Mouse (Mus musculus) heart, embryonic 11.5 days (tissue): ENCODE data around the gene Zdhhc13. TPM values are rescaled to one million over a fixed set of nuclear protein-coding genes. Genes with fewer than 3 reads are reported as not detected.

Experiments used
- ATAC-seq: fragments of 200-750 bp; cut with Nextera tagmentation; replicated peaks from 2 replicates; pipeline ENCODE4 v1.8.0; 2017; ENCODE audit warnings: moderate library complexity; ENCODE audit not compliant: insufficient number of reproducible peaks, low FRiP score, low TSS enrichment
- H3K27ac ChIP-seq: fragments of 300-500 bp; sonication (generic); 2 replicates; pipeline ENCODE4 v1.5.1; 2014; ENCODE audit warnings: mild to moderate bottlenecking, low read depth, low read length
- H3K27me3 ChIP-seq: fragments of 300-500 bp; sonication (generic); 2 replicates; pipeline ENCODE4 v1.6.1; 2014; ENCODE audit warnings: mild to moderate bottlenecking, low read length, mixed read lengths; ENCODE audit not compliant: control insufficient read depth, insufficient read depth
- H3K36me3 ChIP-seq: fragments of 300-500 bp; sonication (generic); 2 replicates; pipeline ENCODE4 v1.6.1; 2014; ENCODE audit warnings: mild to moderate bottlenecking, low read length, moderate library complexity, mixed read lengths; ENCODE audit not compliant: control insufficient read depth, insufficient read depth
- H3K4me1 ChIP-seq: fragments of 300-500 bp; sonication (generic); 2 replicates; pipeline ENCODE4 v1.6.1; 2014; ENCODE audit warnings: low read length; ENCODE audit not compliant: control insufficient read depth, insufficient read depth
- H3K4me2 ChIP-seq: fragments of 300-500 bp; sonication (generic); 2 replicates; pipeline ENCODE4 v1.6.1; 2014; ENCODE audit warnings: mild to moderate bottlenecking, moderate library complexity
- H3K4me3 ChIP-seq: fragments of 300-500 bp; sonication (generic); 2 replicates; pipeline ENCODE4 v1.5.1; 2014; ENCODE audit warnings: low read depth, low read length
- H3K9ac ChIP-seq: fragments of 300-500 bp; sonication (generic); 2 replicates; pipeline ENCODE4 v1.6.1; 2014; ENCODE audit warnings: mild to moderate bottlenecking, low read depth, low read length, moderate library complexity
- H3K9me3 ChIP-seq: fragments of 300-500 bp; sonication (generic); replicated peaks from 2 replicates; pipeline ENCODE4 v1.6.1; 2016; ENCODE audit warnings: low read length; ENCODE audit not compliant: control insufficient read depth
- WGBS: fragments of 180-500 bp; shearing (Covaris S2); extraction: QIAGEN DNeasy Blood & Tissue Kit; methylation state at CpG from one replicate; pipeline ENCODE4 v1.1.7; 2014; ENCODE audit not compliant: insufficient replicate concordance; 5-methylcytosine and 5-hydroxymethylcytosine counted together
- polyA plus RNA-seq: library from polyadenylated mRNA; unstranded; fragments of >200 nt; fragmentation: Nextera tagmentation; extraction: Ambion mirVana; gene quantifications from 2 replicates; pipeline ENCODE4 v1.2.1, GENCODE M21; 2014

Gene Zdhhc13
- polyA plus RNA-seq, 1 experiment from 2014 or later, result 36.1 TPM

- Histone ChIP-seq H3K27ac (no peak overlapping the region), H3K9me3 (no peaks in the 10 kb centered on the region), H3K4me3 (no peak overlapping the region), H3K27me3 (no peaks in the 10 kb centered on the region), H3K4me2 (no peak overlapping the region), H3K36me3 (peaks cover 64% of the 10 kb centered on the region), H3K9ac (no peak overlapping the region), H3K4me1 (no peaks in the 10 kb centered on the region)
- no peak for ATAC-seq
- 92% methylated on average over 21 of the region's 21 CpGs for WGBS
Observed at GRCm38 (mm10) chr7:48870579-48871180, 81.9 kb downstream of the Zdhhc13 start.

- H3K27ac ChIP-seq, result no peak overlapping the region
- H3K27me3 ChIP-seq, result no peaks in the 10 kb centered on the region
- no peak overlapping the region for H3K9ac ChIP-seq
- no peak overlapping the region for H3K4me3 ChIP-seq
- no peak overlapping the region for H3K4me2 ChIP-seq
- ATAC-seq, result no peak
- H3K36me3 ChIP-seq, result peaks cover 65% of the 10 kb centered on the region
- 87% methylated on average over 11 of the region's 11 CpGs for WGBS
- no peaks in the 10 kb centered on the region for H3K9me3 ChIP-seq
- H3K4me1 ChIP-seq, result no peaks in the 10 kb centered on the region
Observed at GRCm38 (mm10) chr7:48871292-48871691, 82.5 kb downstream of the Zdhhc13 start.

GRCm38 (mm10) chr7:48875096-48875495, 86.3 kb downstream of the Zdhhc13 start:
- no peak overlapping the region for H3K9ac ChIP-seq
- 90% methylated on average over 14 of the region's 14 CpGs for WGBS
- ATAC-seq, result no peak
- H3K9me3 ChIP-seq, result no peaks in the 10 kb centered on the region
- no peaks in the 10 kb centered on the region for H3K27me3 ChIP-seq
- H3K36me3 ChIP-seq, result peaks cover 49% of the 10 kb centered on the region
- H3K4me3 ChIP-seq, result no peak overlapping the region
- no peak overlapping the region for H3K4me2 ChIP-seq
- H3K27ac ChIP-seq, result no peak overlapping the region
- H3K4me1 ChIP-seq, result peaks cover 7% of the 10 kb centered on the region

GRCm38 (mm10) chr7:48876526-48876925, 87.7 kb downstream of the Zdhhc13 start:
- no peak for ATAC-seq
- no peak overlapping the region for H3K4me3 ChIP-seq
- H3K27me3 ChIP-seq, result no peaks in the 10 kb centered on the region
- H3K9me3 ChIP-seq, result no peaks in the 10 kb centered on the region
- H3K27ac ChIP-seq, result no peak overlapping the region
- H3K36me3 ChIP-seq, result peaks cover 38% of the 10 kb centered on the region
- no peak overlapping the region for H3K4me2 ChIP-seq
- no peak overlapping the region for H3K9ac ChIP-seq
- 67% methylated on average over 4 of the region's 4 CpGs for WGBS
- peaks cover 7% of the 10 kb centered on the region for H3K4me1 ChIP-seq

Other genes starting within 250 kb of the Zdhhc13 start
- gene Mrgprb2, start 230.9 kb upstream of the Zdhhc13 start, polyA plus RNA-seq, result not detected in 2 replicates
- gene Mrgprb3, start 145.2 kb upstream of the Zdhhc13 start, polyA plus RNA-seq, result not detected in 2 replicates
- 1,436 and 1,472 TPM in 2 replicates for gene Csrp3, start 59.0 kb downstream of the Zdhhc13 start, polyA plus RNA-seq
- gene E2f8, start 92.6 kb downstream of the Zdhhc13 start, polyA plus RNA-seq, result 20.7 and 22.7 TPM in 2 replicates
- 22.4 and 32.2 TPM in 2 replicates for gene Nav2, start 119.7 kb downstream of the Zdhhc13 start, polyA plus RNA-seq